Mouse (Mus musculus): ENCODE results near the gene Ift46. TPM values are rescaled to one million over a fixed set of nuclear protein-coding genes. Genes with fewer than 3 reads are reported as not detected.
"Not testable (repeated sequence)": the region's sequence is repeated elsewhere in the genome, so short reads cannot be mapped to it uniquely, and the experiment has no call there.

Gene Ift46
- polyA plus RNA-seq, 1 experiment, result 42.2 TPM

GRCm38 (mm10) chr9:44745371-44745770, 22.3 kb upstream of the Ift46 start:
- H3K4me1 ChIP-seq (ENCODE audit: control insufficient read depth, insufficient read depth, low read length), result no peaks in the 10 kb centered on the region

DNA sequence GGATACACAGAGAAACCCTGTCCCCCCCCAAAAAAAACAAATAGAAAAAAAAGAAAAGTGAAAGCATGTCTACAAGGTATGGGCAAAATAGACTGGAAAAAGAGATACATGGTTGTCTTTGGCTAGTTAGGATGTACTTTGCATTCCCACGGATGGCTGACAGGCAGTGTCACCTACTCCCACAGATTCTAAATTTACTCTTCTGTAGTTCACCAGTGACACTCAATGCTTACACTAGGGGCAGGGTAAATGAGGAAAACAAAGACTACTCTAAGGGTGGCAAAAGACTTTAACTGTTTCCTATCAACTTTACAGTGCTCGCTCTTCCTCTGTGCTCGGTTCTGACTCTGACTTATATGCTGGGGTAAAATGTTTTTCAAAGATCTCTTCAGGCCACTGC, 21.0 kb upstream of the Ift46 start:
- TF ChIP-seq POLR2A (IDR thresholded peaks at IDR 0.05; ENCODE audit: borderline replicate concordance, control insufficient read depth, low read depth, low read length), result no peak
- TF ChIP-seq CTCF (IDR thresholded peaks at IDR 0.05; ENCODE audit: control insufficient read depth, insufficient read depth, low read length), result no peak
- Histone ChIP-seq H3K4me3 (replicated peaks; ENCODE audit: control insufficient read depth, low read depth, low read length) (no peak overlapping the region), H3K27ac (ENCODE audit: control insufficient read depth, insufficient read depth, low read depth, low read length, poor library complexity) (no peak overlapping the region), H3K4me1 (ENCODE audit: control insufficient read depth, insufficient read depth, low read length) (no peaks in the 10 kb centered on the region)
- 85% methylated on average over 3 of the region's 3 CpGs for WGBS

More at GRCm38 (mm10) chr9:44745371-44745770, 22.3 kb upstream of the Ift46 start:
- Histone ChIP-seq H3K4me3 (replicated peaks; ENCODE audit: control insufficient read depth, low read depth, low read length) (no peak overlapping the region), H3K27ac (ENCODE audit: control insufficient read depth, insufficient read depth, low read depth, low read length, poor library complexity) (no peak overlapping the region)
- TF ChIP-seq POLR2A (IDR thresholded peaks at IDR 0.05; ENCODE audit: borderline replicate concordance, control insufficient read depth, low read depth, low read length), result no peak
- no peak for TF ChIP-seq CTCF (IDR thresholded peaks at IDR 0.05; ENCODE audit: control insufficient read depth, insufficient read depth, low read length)
- 89% methylated on average over 7 of the region's 7 CpGs for WGBS

- TF ChIP-seq CTCF (IDR thresholded peaks at IDR 0.05; ENCODE audit: control insufficient read depth, insufficient read depth, low read length), result no peak
- no peak for TF ChIP-seq POLR2A (IDR thresholded peaks at IDR 0.05; ENCODE audit: borderline replicate concordance, control insufficient read depth, low read depth, low read length)
- no peak overlapping the region for H3K27ac ChIP-seq (ENCODE audit: control insufficient read depth, insufficient read depth, low read depth, low read length, poor library complexity)
- no peak overlapping the region for H3K4me3 ChIP-seq (replicated peaks; ENCODE audit: control insufficient read depth, low read depth, low read length)
- 87% methylated on average over 3 of the region's 3 CpGs for WGBS
- H3K4me1 ChIP-seq (ENCODE audit: control insufficient read depth, insufficient read depth, low read length), result no peaks in the 10 kb centered on the region
Observed at GRCm38 (mm10) chr9:44747341-44747740, 20.4 kb upstream of the Ift46 start.

- no peaks in the 10 kb centered on the region for H3K4me1 ChIP-seq (ENCODE audit: control insufficient read depth, insufficient read depth, low read length)
- H3K4me3 ChIP-seq (replicated peaks; ENCODE audit: control insufficient read depth, low read depth, low read length), result no peak overlapping the region
- 93% methylated on average over 7 of the region's 7 CpGs for WGBS
- H3K27ac ChIP-seq (ENCODE audit: control insufficient read depth, insufficient read depth, low read depth, low read length, poor library complexity), result no peak overlapping the region
- no peak for TF ChIP-seq POLR2A (IDR thresholded peaks at IDR 0.05; ENCODE audit: borderline replicate concordance, control insufficient read depth, low read depth, low read length)
- TF ChIP-seq CTCF (IDR thresholded peaks at IDR 0.05; ENCODE audit: control insufficient read depth, insufficient read depth, low read length), result no peak
Observed at GRCm38 (mm10) chr9:44748473-44748872, 19.2 kb upstream of the Ift46 start.

GRCm38 (mm10) chr9:44760873-44761272, 6.8 kb upstream of the Ift46 start:
- TF ChIP-seq CTCF (IDR thresholded peaks at IDR 0.05; ENCODE audit: control insufficient read depth, insufficient read depth, low read length) (no peak), POLR2A (IDR thresholded peaks at IDR 0.05; ENCODE audit: borderline replicate concordance, control insufficient read depth, low read depth, low read length) (no peak)
- 72% methylated on average over 2 of the region's 2 CpGs for WGBS
- Histone ChIP-seq H3K4me1 (ENCODE audit: control insufficient read depth, insufficient read depth, low read length) (no peaks in the 10 kb centered on the region; the same call in 1 of the 2 replicates), H3K27ac (ENCODE audit: control insufficient read depth, insufficient read depth, low read depth, low read length, poor library complexity) (no peak overlapping the region), H3K4me3 (replicated peaks; ENCODE audit: control insufficient read depth, low read depth, low read length) (no peak overlapping the region)

- H3K27ac ChIP-seq (ENCODE audit: control insufficient read depth, insufficient read depth, low read depth, low read length, poor library complexity); H3K4me1 ChIP-seq (ENCODE audit: control insufficient read depth, insufficient read depth, low read length); H3K4me3 ChIP-seq (replicated peaks; ENCODE audit: control insufficient read depth, low read depth, low read length): not testable (repeated sequence)
- 38% methylated on average over 8 of the region's 9 CpGs for WGBS
Observed at GRCm38 (mm10) chr9:44768029-44768394, 304 bp downstream of the Ift46 start.

DNA sequence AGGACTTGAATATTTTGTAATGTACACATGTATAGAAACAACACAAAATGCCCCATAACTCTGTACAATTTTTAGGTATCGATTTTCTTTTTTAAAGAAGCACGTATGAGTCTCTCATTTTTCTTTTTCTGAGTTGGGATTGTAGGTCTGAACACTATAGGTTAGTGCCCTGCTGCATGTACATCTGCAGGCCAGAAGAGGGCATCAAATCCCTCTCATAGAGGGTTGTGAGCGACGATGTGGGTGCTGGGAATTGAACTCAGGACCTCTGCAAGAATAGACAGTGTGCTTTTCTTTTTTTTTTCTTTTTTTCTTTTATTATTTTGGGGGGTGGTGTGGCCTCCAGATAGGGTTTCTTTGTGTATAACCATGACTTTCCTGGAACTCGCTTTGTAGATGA, 3.7 kb downstream of the Ift46 start:
- TF ChIP-seq CTCF (IDR thresholded peaks at IDR 0.05; ENCODE audit: control insufficient read depth, insufficient read depth, low read length) (no peak), POLR2A (IDR thresholded peaks at IDR 0.05; ENCODE audit: borderline replicate concordance, control insufficient read depth, low read depth, low read length) (no peak)
- WGBS, result 88% methylated on average over 5 of the region's 5 CpGs
- H3K4me3 ChIP-seq (replicated peaks; ENCODE audit: control insufficient read depth, low read depth, low read length), result no peak overlapping the region
- peaks cover 2% of the 10 kb centered on the region; the same call in 1 of the 2 replicates for H3K4me1 ChIP-seq (ENCODE audit: control insufficient read depth, insufficient read depth, low read length)
- H3K27ac ChIP-seq (ENCODE audit: control insufficient read depth, insufficient read depth, low read depth, low read length, poor library complexity), result no peak overlapping the region

DNA sequence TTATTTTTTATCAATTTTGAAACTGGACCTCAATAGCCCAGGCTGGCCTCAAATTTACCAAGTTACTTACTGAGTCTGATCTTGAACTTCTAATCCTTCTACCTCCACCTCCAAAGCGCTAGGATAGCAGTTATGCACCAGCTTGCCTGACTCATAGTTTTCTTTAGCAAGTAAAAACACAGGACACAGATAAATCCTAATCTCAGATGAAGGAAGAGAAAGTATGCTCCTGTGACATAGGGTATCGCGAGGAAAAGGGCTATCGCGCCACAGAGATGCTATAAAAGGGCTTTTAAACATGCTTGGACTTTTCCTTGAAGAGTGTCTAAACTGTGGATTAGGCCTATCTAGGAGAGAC, 4.7 kb downstream of the Ift46 start:
- Histone ChIP-seq H3K27ac (ENCODE audit: control insufficient read depth, insufficient read depth, low read depth, low read length, poor library complexity) (no peak overlapping the region), H3K4me3 (replicated peaks; ENCODE audit: control insufficient read depth, low read depth, low read length) (no peak overlapping the region), H3K4me1 (ENCODE audit: control insufficient read depth, insufficient read depth, low read length) (peaks cover 2% of the 10 kb centered on the region; the same call in 1 of the 2 replicates)
- TF ChIP-seq POLR2A (IDR thresholded peaks at IDR 0.05; ENCODE audit: borderline replicate concordance, control insufficient read depth, low read depth, low read length), result no peak
- no peak for TF ChIP-seq CTCF (IDR thresholded peaks at IDR 0.05; ENCODE audit: control insufficient read depth, insufficient read depth, low read length)
- 30% methylated on average over 5 of the region's 5 CpGs for WGBS
